Mouse (Mus musculus): ENCODE measurements at regions not wholly inside any gene's neighbourhood (a gene's known extent, or its start where the extent isn't known, plus 50 kb on each side); places are given as distances from the start of the nearest gene placed in this dataset.

GRCm38 (mm10) chr6:100113393-100114137 lies 173.7 kb downstream of the Rybp start:
- no peaks in the 10 kb centered on the region for H3K79me2 ChIP-seq (ENCODE audit: control insufficient read depth, insufficient read depth, low read length, poor library complexity)
- H3K9ac ChIP-seq (ENCODE audit: control insufficient read depth, low read depth, low read length, poor library complexity, severe bottlenecking) = no peak overlapping the region
- no peak overlapping the region for H3K27ac ChIP-seq (ENCODE audit: control insufficient read depth, low read depth, low read length)
- DNase-seq (ENCODE audit: low read depth, low spot score) = no peak
- peaks cover 0 to 13% of the 10 kb centered on the region in 2 experiments for H3K4me1 ChIP-seq (ENCODE audit: control insufficient read depth in 1 of 2, insufficient read depth in 2 of 2, low read length in 2 of 2)
- no peak for TF ChIP-seq POLR2AphosphoS5 (IDR thresholded peaks at IDR 0.05; ENCODE audit: borderline replicate concordance, low read depth, low read length)
- no peak for TF ChIP-seq RCOR1 (IDR thresholded peaks at IDR 0.05; ENCODE audit: low read depth, low read length)
- no peak for TF ChIP-seq ZC3H11A (IDR thresholded peaks at IDR 0.05; ENCODE audit: low read depth, low read length)
- no peak for TF ChIP-seq ZKSCAN1 (IDR thresholded peaks at IDR 0.05; ENCODE audit: low read depth, low read length)
- no peak for TF ChIP-seq KAT2A (conservative IDR thresholded peaks at IDR 0.05; ENCODE audit: low read depth, low read length)
- TF ChIP-seq NRF1 (IDR thresholded peaks at IDR 0.05; ENCODE audit: insufficient read depth, low read depth, low read length, poor library complexity, severe bottlenecking) = no peak
- TF ChIP-seq MYB (IDR thresholded peaks at IDR 0.05; ENCODE audit: low read depth, low read length) = no peak
- TF ChIP-seq NELFE (IDR thresholded peaks at IDR 0.05; ENCODE audit: low read depth, low read length) = no peak
- no peak for TF ChIP-seq MEF2A (IDR thresholded peaks at IDR 0.05; ENCODE audit: extremely low read depth, insufficient replicate concordance, low read depth, low read length, poor library complexity, severe bottlenecking)
- no peak for TF ChIP-seq JUND (IDR thresholded peaks at IDR 0.05; ENCODE audit: low read depth, low read length)
- no peaks in the 10 kb centered on the region for H3K9me3 ChIP-seq (replicated peaks; ENCODE audit: insufficient read depth, low read length)
- H3K4me3 ChIP-seq (ENCODE audit: control insufficient read depth in 1 of 2, insufficient read depth in 1 of 2, low read depth in 2 of 2, low read length in 2 of 2) = no peak overlapping the region
- H3K36me3 ChIP-seq (ENCODE audit: control insufficient read depth in 1 of 2, insufficient read depth in 2 of 2, low read length in 2 of 2) = peaks cover 0 to 4% of the 10 kb centered on the region in 2 experiments; a peak in 1 of 4 replicates
- no peaks in the 10 kb centered on the region for H3K27me3 ChIP-seq (ENCODE audit: control insufficient read depth in 1 of 2, insufficient read depth in 2 of 2, low read length in 2 of 2)

GRCm38 (mm10) chr6:100110981-100111660 lies 176.2 kb downstream of the Rybp start:
- Histone ChIP-seq H3K27me3 (ENCODE audit: control insufficient read depth in 1 of 2, insufficient read depth in 2 of 2, low read length in 2 of 2) (no peaks in the 10 kb centered on the region), H3K9ac (ENCODE audit: control insufficient read depth, low read depth, low read length, poor library complexity, severe bottlenecking) (no peak overlapping the region), H3K36me3 (ENCODE audit: control insufficient read depth in 1 of 2, insufficient read depth in 2 of 2, low read length in 2 of 2) (peaks cover 0 to 4% of the 10 kb centered on the region in 2 experiments; a peak in 1 of 4 replicates), H3K27ac (ENCODE audit: control insufficient read depth, low read depth, low read length) (no peak overlapping the region), H3K4me1 (ENCODE audit: control insufficient read depth in 1 of 2, insufficient read depth in 2 of 2, low read length in 2 of 2) (peaks cover 0 to 13% of the 10 kb centered on the region in 2 experiments), H3K4me3 (ENCODE audit: control insufficient read depth in 1 of 2, insufficient read depth in 1 of 2, low read depth in 2 of 2, low read length in 2 of 2) (no peak overlapping the region), H3K79me2 (ENCODE audit: control insufficient read depth, insufficient read depth, low read length, poor library complexity) (no peaks in the 10 kb centered on the region), H3K9me3 (replicated peaks; ENCODE audit: insufficient read depth, low read length) (no peaks in the 10 kb centered on the region)
- DNase-seq (ENCODE audit: low read depth, low spot score) = no peak
- TF ChIP-seq USF2 (IDR thresholded peaks at IDR 0.05; ENCODE audit: borderline replicate concordance in 1 of 2, insufficient read depth in 1 of 2, low read depth in 1 of 2, low read length in 2 of 2) (no peak), NELFE (IDR thresholded peaks at IDR 0.05; ENCODE audit: low read depth, low read length) (no peak), MAFK (IDR thresholded peaks at IDR 0.05; ENCODE audit: borderline replicate concordance, low read depth, low read length) (no peak), MYC (IDR thresholded peaks at IDR 0.05; ENCODE audit: low read depth, low read length) (no peak), ZMIZ1 (IDR thresholded peaks at IDR 0.05; ENCODE audit: low read depth, low read length) (no peak), MXI1 (IDR thresholded peaks at IDR 0.05; ENCODE audit: low read depth, low read length) (no peak), CHD1 (IDR thresholded peaks at IDR 0.05; ENCODE audit: low read depth, low read length) (no peak), TAL1 (IDR thresholded peaks at IDR 0.05; ENCODE audit: low read length) (no peak), EP300 (IDR thresholded peaks at IDR 0.05; ENCODE audit: low read depth in 1 of 2, low read length in 2 of 2) (no peak), JUND (IDR thresholded peaks at IDR 0.05; ENCODE audit: low read depth, low read length) (no peak), SIN3A (IDR thresholded peaks at IDR 0.05; ENCODE audit: low read length) (no peak), SMC3 (IDR thresholded peaks at IDR 0.05; ENCODE audit: low read depth, low read length) (no peak), GABPA (IDR thresholded peaks at IDR 0.05; ENCODE audit: low read depth, low read length) (no peak)

Measured in MEL (cell line).